Mouse (Mus musculus) neural tube, embryonic 11.5 days (tissue): ENCODE results near the gene Rrp7a. TPM values are rescaled to one million over a fixed set of nuclear protein-coding genes. Genes with fewer than 3 reads are reported as not detected.

Experiments used
- ATAC-seq: fragments of 200-750 bp; cut with Nextera tagmentation; 2 replicates; pipeline ENCODE4 v1.8.0; 2017; ENCODE audit warnings: moderate number of reproducible peaks, mild to moderate bottlenecking, moderate TSS enrichment, moderate library complexity; ENCODE audit not compliant: insufficient read depth, low FRiP score, low TSS enrichment
- DNase-seq: peaks from one replicate; pipeline ENCODE4 v3.0.0-alpha.2; 2015; ENCODE audit warnings: low spot score
- H3K27ac ChIP-seq: fragments of 300-500 bp; sonication (generic); 2 replicates; pipeline ENCODE4 v1.5.1; 2014; ENCODE audit warnings: low read depth, mild to moderate bottlenecking, low read length
- H3K27me3 ChIP-seq: fragments of 300-500 bp; sonication (generic); 2 replicates; pipeline ENCODE4 v1.6.1; 2014; ENCODE audit warnings: mild to moderate bottlenecking, low read length, mixed read lengths; ENCODE audit not compliant: control insufficient read depth, insufficient read depth
- H3K36me3 ChIP-seq: fragments of 300-500 bp; sonication (generic); 2 replicates; pipeline ENCODE4 v1.6.1; 2014; ENCODE audit warnings: mild to moderate bottlenecking, low read length, moderate library complexity, mixed read lengths; ENCODE audit not compliant: control insufficient read depth, insufficient read depth
- H3K4me1 ChIP-seq: fragments of 300-500 bp; sonication (generic); 2 replicates; pipeline ENCODE4 v1.6.1; 2014; ENCODE audit warnings: low read length, mixed read lengths; ENCODE audit not compliant: control insufficient read depth, insufficient read depth
- H3K4me2 ChIP-seq: fragments of 300-500 bp; sonication (generic); 2 replicates; pipeline ENCODE4 v1.6.1; 2014; ENCODE audit warnings: low read depth, mild to moderate bottlenecking, moderate library complexity
- H3K4me3 ChIP-seq: fragments of 300-500 bp; sonication (generic); 2 replicates; pipeline ENCODE4 v1.5.1; 2014; ENCODE audit warnings: low read depth, low read length
- H3K9ac ChIP-seq: fragments of 300-500 bp; sonication (generic); 2 replicates; pipeline ENCODE4 v1.6.1; 2014; ENCODE audit warnings: mild to moderate bottlenecking, low read length
- H3K9me3 ChIP-seq: fragments of 300-500 bp; sonication (generic); 2 replicates; pipeline ENCODE4 v1.6.1; 2016; ENCODE audit warnings: low read length; ENCODE audit not compliant: control insufficient read depth
- WGBS: fragments of 180-500 bp; shearing (Covaris S2); extraction: QIAGEN DNeasy Blood & Tissue Kit; methylation state at CpG from one replicate; pipeline ENCODE4 v1.1.7; 2014; 5-methylcytosine and 5-hydroxymethylcytosine counted together
- polyA plus RNA-seq: library from polyadenylated mRNA; unstranded; fragments of >200 nt; fragmentation: Nextera tagmentation; extraction: Ambion mirVana; gene quantifications from 2 replicates; pipeline ENCODE4 v1.2.1, GENCODE M21; 2014

The Rrp7a gene
- polyA plus RNA-seq, 1 experiment from 2014 or later: 78.6 TPM

GRCm38 (mm10) chr15:83167126-83167525 lies 44.5 kb upstream of the Rrp7a start:
- H3K27ac ChIP-seq: no peak overlapping the region
- no peak overlapping the region for H3K9ac ChIP-seq
- ATAC-seq (no peak), DNase-seq (no peak)
- H3K9me3 ChIP-seq: no peaks in the 10 kb centered on the region
- no peaks in the 10 kb centered on the region for H3K27me3 ChIP-seq
- no peak overlapping the region for H3K4me3 ChIP-seq
- H3K4me1 ChIP-seq: peaks cover 7% of the 10 kb centered on the region; the same call in 1 of the 2 replicates
- no peaks in the 10 kb centered on the region for H3K36me3 ChIP-seq
- 62% methylated on average over 5 of the region's 5 CpGs for WGBS
- no peak overlapping the region for H3K4me2 ChIP-seq

GRCm38 (mm10) chr15:83166642-83167041 lies 44.0 kb upstream of the Rrp7a start:
- H3K36me3 ChIP-seq: no peaks in the 10 kb centered on the region
- ATAC-seq: no peak
- peaks cover 10% of the 10 kb centered on the region; the same call in 1 of the 2 replicates for H3K4me1 ChIP-seq
- no peak for DNase-seq
- no peaks in the 10 kb centered on the region for H3K9me3 ChIP-seq
- no peak overlapping the region for H3K9ac ChIP-seq
- 92% methylated on average over 3 of the region's 3 CpGs for WGBS
- no peak overlapping the region for H3K27ac ChIP-seq
- no peak overlapping the region for H3K4me3 ChIP-seq
- no peak overlapping the region for H3K4me2 ChIP-seq
- no peaks in the 10 kb centered on the region for H3K27me3 ChIP-seq

GRCm38 (mm10) chr15:83165526-83166315 lies 43.1 kb upstream of the Rrp7a start:
- Histone ChIP-seq H3K36me3 (no peaks in the 10 kb centered on the region), H3K4me1 (peaks cover 17% of the 10 kb centered on the region), H3K27me3 (no peaks in the 10 kb centered on the region), H3K9me3 (no peaks in the 10 kb centered on the region), H3K9ac (no peak overlapping the region), H3K4me3 (no peak overlapping the region), H3K4me2 (no peak overlapping the region), H3K27ac (no peak overlapping the region)
- no peak for DNase-seq
- ATAC-seq: no peak
- WGBS: 91% methylated on average over 13 of the region's 13 CpGs

GRCm38 (mm10) chr15:83164971-83165471 lies 42.4 kb upstream of the Rrp7a start:
- Histone ChIP-seq H3K4me3 (no peak overlapping the region), H3K4me2 (no peak overlapping the region), H3K9me3 (no peaks in the 10 kb centered on the region), H3K27me3 (no peaks in the 10 kb centered on the region), H3K27ac (no peak overlapping the region), H3K9ac (no peak overlapping the region; the same call in 1 of the 2 replicates), H3K36me3 (no peaks in the 10 kb centered on the region), H3K4me1 (peaks cover 14% of the 10 kb centered on the region)
- 79% methylated on average over 5 of the region's 5 CpGs for WGBS
- DNase-seq (no peak), ATAC-seq (no peak)

GRCm38 (mm10) chr15:83162818-83163485 lies 40.4 kb upstream of the Rrp7a start:
- Histone ChIP-seq H3K36me3 (peaks cover 2% of the 10 kb centered on the region), H3K9ac (no peak overlapping the region), H3K27me3 (no peaks in the 10 kb centered on the region), H3K27ac (no peak overlapping the region), H3K4me2 (no peak overlapping the region), H3K4me3 (no peak overlapping the region), H3K9me3 (no peaks in the 10 kb centered on the region), H3K4me1 (peaks cover 10% of the 10 kb centered on the region)
- no peak for ATAC-seq
- DNase-seq: no peak
- WGBS: 90% methylated on average over 11 of the region's 11 CpGs

GRCm38 (mm10) chr15:83162001-83162400 lies 39.4 kb upstream of the Rrp7a start:
- no peak overlapping the region for H3K27ac ChIP-seq
- no peaks in the 10 kb centered on the region for H3K9me3 ChIP-seq
- no peak overlapping the region for H3K4me3 ChIP-seq
- WGBS: 88% methylated on average over 4 of the region's 4 CpGs
- peaks cover 2% of the 10 kb centered on the region for H3K36me3 ChIP-seq
- no peak overlapping the region for H3K9ac ChIP-seq
- H3K4me2 ChIP-seq: no peak overlapping the region
- H3K4me1 ChIP-seq: peaks cover 10% of the 10 kb centered on the region
- no peaks in the 10 kb centered on the region for H3K27me3 ChIP-seq
- DNase-seq: no peak
- ATAC-seq: no peak

- H3K9me3 ChIP-seq: no peaks in the 10 kb centered on the region
- 38% methylated on average over 10 of the region's 10 CpGs for WGBS
- DNase-seq (no peak), ATAC-seq (0 out of 2 replicates have a peak, but pooled peaks have one; percentile 31)
- 0 out of 2 replicates have a peak overlapping the region, but pooled peaks have one; percentile 34 for H3K27ac ChIP-seq
- H3K4me2 ChIP-seq: no peak overlapping the region
- H3K36me3 ChIP-seq: peaks cover 2% of the 10 kb centered on the region
- H3K9ac ChIP-seq: no peak overlapping the region; the same call in 1 of the 2 replicates
- peaks cover 10% of the 10 kb centered on the region for H3K4me1 ChIP-seq
- H3K4me3 ChIP-seq: no peak overlapping the region
- no peaks in the 10 kb centered on the region for H3K27me3 ChIP-seq
Observed at GRCm38 (mm10) chr15:83161062-83161748, 38.6 kb upstream of the Rrp7a start.

GRCm38 (mm10) chr15:83160561-83160960 lies 38.0 kb upstream of the Rrp7a start:
- H3K4me3 ChIP-seq: no peak overlapping the region
- no peak overlapping the region for H3K4me2 ChIP-seq
- 98% methylated on average over 4 of the region's 4 CpGs for WGBS
- H3K9me3 ChIP-seq: no peaks in the 10 kb centered on the region
- no peak overlapping the region; the same call in 1 of the 2 replicates for H3K9ac ChIP-seq
- DNase-seq (no peak), ATAC-seq (no peak)
- H3K27ac ChIP-seq: no peak overlapping the region
- H3K4me1 ChIP-seq: peaks cover 10% of the 10 kb centered on the region
- peaks cover 2% of the 10 kb centered on the region for H3K36me3 ChIP-seq
- no peaks in the 10 kb centered on the region for H3K27me3 ChIP-seq
